Mouse (Mus musculus) left cerebral cortex, postnatal 4 days (tissue): ENCODE data around the gene Yme1l1. TPM values are rescaled to one million over a fixed set of nuclear protein-coding genes. Genes with fewer than 3 reads are reported as not detected.
A peak's percentile ranks its signal among the peaks of the same experiment; 100 is the strongest.

ENCODE experiments used
- DNase-seq: peaks from one replicate; pipeline ENCODE4 v3.0.0-alpha.2; 2022
- intact Hi-C: fragments of 180-260 bp; cut with DNase I; formaldehyde crosslinking; loops from one replicate; pipeline ENCODE4 v1.15.1; 2025
- total RNA-seq, 2 experiments: library from RNA; stranded (reverse); gene quantifications; 2 replicates each; pipeline ENCODE4 v1.2.3; 2021

Gene Yme1l1
- total RNA-seq, result 10 to 100 TPM; 91.0 to 99.2 TPM

DNA sequence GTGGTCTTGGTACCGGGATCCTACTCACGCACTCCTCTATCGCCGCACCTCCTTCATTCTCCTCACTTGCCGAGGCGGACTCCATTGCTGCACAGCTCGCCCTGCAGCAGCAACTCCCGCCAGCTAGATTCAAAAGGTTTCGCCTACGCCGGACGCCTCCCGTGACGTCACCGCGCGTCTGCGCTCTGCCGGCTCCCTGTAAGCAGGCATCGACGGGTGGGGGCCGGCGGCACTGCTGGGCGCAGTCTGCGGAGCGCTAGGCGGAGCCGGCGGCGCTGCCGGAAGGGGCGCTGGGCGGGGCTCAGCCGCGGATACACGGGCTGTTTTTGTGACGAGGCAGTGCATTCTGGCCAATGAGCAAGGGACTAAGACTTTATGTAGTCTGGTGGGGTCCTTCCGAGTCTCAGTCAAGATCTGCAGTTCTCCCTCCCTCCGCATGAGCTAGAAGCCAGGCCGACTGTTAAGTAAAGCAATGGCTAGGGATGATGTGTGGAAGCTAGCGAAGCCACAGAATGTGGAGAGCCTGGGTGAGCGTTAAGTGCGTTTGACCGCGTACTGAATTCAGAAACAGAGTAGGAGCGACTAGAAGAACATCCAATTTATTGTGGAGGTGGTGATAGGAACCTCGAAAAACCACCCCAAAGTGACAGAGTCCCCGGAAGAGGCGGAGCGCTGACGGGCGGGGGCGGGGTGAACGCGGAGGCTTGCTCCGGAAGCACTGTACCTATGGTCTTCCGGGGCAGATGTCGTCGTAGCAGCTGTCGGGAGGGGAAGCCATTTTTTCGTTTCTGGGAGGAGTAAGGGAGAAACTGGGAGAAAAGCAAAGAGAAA lies at the start of gene Yme1l1, which contains the start of gene Mastl:
Gene Yme1l1 (plus strand): TSS at position 593 of the 831 bp plus-strand sequence.
Gene Mastl (minus strand): TSS at position 248 of the 831 bp plus-strand sequence.
- DNase-seq, result peak; percentile 98
- intact Hi-C loops, result no loop called here

DNA sequence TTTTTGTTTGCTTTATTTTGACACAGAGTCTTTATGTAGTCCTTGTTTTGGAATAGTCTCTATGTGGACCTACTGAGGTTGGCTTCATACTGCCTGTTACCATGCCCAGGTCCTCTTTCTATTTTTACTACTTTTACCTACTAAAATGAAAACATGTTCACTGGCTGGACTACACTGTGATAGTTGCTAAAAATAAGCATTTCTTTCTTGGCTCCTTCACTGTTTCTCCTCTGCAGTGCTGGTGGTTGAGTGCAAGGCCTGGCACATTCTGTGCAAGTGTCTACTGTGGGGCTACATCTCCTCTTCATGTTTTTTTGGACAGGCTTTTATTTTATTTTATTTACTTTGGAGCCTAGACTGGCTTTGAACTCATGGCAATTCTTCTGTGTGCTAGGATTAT lies 36.6 kb upstream of the Yme1l1 start:
- intact Hi-C loops, result no loop called here
- DNase-seq, result no peak

DNA sequence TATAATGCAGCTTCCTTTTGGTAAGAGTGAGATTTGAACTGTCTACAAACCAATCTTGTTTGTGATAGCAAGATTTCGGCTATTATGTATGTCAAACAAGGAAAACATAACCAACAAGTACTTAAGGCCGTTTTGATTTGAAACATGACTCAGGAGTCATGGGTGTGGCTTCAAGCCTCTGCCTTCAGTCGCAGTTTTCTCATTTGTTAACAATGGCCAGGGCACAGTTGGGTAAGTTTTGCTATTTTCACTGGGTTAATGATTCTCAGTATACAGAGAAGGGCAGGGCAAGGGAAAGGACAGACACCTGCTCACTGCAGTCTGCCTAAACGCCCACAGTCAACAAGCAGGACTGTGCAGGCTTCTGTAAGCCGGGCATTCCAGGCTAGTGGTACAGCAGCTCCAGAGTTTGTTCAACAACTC lies 959 bp upstream of the Yme1l1 start:
- no peak for DNase-seq
- intact Hi-C loops, result no loop called here

DNA sequence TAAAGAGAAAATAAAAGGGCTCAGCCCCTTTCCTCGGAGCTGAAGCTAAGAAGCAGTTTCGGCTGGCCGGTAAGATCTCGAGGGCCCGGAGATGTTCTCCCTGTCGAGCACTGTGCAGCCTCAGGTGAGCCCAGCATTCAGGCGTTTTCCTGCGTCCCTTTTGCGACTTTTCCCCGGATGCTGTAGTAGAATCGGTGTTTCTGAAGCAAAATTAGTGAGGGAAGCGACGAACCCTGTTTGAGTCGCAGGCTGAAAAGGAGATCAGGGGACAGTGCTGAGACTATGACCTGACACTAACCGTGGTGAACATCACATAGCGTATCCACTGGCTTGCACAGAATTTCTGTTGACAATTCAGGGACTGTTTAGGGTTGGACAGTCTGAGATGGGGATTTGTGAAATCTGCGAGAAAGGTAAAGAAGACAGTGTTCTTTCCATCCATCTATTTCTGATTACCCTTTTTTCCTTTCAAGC lies 476 bp downstream of the Yme1l1 start:
- intact Hi-C loops, result no loop called here
- DNase-seq, result no peak

DNA sequence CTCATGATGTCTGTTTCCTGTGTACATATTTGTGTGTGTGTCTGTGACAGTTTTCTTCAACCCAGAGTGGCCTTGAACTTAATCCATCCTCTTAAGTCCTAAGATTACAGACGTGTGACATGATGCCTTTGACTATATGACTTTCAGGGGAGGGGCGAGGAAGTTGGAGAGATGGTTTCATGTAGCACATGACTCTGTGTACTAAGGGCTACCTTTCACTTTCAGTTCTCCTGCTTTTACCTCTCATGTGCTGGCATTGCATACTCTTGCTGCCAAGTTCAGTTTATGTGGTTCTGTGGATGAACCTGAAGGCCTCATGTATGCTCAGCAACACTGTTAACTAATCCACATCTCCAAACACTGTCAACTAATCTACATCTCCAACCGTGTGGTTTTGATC lies 16.1 kb downstream of the Yme1l1 start:
- DNase-seq, result no peak
- intact Hi-C loops, result loop anchor here (10.0 kb wide), 1 partner anchor 88 kb away; no protein-coding TSS in a partner anchor

DNA sequence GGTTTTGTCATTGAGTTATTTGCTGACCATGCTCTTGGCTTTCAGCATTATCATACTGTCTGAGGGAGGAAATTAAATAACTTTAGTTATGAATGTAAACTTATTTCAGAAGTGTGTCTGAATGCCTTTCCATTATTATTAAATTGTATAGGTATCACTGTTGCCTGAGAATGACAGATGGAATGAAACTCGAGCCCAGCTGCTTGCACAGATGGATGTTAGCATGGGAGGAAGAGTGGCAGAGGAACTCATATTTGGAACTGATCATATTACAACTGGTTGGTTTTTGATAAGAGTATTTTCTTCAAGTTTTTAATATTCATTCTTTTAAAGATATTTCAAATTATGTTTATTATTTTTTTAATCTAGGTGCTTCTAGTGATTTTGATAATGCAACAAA lies 38.2 kb downstream of the Yme1l1 start:
- intact Hi-C loops, result no loop called here

DNA sequence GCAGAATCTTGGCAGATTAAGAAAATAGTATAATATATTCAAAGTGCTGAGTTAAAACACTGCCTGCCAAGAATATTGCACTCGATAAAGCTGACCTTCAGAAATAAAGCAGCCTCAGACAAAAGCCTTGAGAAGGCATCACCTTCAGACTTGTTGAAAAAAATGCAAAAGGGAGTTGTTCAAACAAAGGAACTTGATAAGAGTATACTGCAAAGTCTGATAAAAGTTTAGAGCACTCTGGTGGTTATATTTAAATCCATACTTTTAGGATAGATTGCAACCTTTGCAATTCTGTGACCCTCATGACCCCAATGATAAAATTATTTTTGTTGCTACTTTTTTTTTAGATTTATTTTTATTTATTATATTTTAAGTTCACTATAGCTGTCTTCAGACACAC lies 44.9 kb downstream of the Yme1l1 start:
- DNase-seq, result no peak
- intact Hi-C loops, result no loop called here

More for the DNA sequence above, 38.2 kb downstream of the Yme1l1 start:
- DNase-seq, result no peak

DNA sequence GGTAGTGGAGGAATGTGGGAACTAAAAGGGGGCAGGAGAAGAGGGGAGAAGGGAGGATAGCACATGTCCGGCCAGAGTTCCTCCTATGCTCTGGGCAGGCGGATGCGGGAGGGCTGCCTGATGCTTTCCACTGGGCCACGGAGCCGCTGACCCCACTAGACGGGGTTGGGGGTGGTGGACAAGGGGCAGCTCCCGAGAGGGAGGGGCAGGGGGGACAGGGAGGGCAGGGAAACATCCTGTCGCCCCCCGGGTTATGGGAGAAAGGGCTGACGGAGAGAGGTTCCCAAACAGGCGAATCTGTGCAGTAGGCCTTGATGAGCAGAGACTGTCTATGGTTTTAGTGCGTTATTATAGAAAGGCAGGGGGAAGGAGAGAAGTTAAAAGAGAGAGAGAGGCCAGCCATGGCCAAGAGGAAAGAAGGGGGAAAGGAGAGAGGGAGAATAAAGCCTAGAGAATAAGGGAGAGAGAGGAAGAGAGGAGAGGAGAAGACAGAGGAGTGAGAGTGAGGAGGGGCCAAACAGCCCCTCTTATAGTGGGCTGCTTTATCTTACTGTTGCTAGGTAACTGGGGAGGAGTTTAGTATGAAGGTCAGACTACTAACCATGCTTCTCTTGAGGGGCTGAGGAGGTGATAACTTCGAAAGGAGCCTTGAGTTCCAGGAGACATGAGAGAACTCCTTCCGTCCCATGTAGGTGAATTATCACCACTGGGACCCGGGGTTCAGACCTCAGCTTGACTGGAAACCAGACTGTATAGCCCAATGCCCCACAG lies 46.9 kb downstream of the Yme1l1 start:
- intact Hi-C loops, result no loop called here
- no peak for DNase-seq

DNA sequence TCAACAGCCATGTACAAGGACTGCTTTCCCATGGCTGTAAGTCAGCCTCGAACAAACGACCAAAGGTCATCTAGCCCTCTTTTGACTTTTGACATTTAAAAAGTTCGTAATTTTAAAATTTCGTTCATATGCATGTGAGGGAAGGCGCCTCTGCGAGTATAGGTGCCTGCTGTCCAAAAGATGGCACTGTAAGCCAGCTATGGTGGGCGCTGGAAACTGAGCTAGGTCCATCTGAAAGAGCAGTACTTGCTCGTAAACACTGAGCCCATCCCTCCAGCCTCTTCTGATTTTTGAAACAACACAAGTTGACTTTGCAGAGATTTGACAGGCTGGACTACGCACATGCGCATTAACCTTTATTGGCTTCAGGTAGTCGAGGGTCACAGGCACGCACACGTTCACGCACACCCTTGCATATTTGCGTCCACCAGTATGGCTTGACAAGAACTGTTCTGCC lies 50.9 kb downstream of the Yme1l1 start, which contains the start of gene 4931423N10Rik:
Gene 4931423N10Rik (plus strand): TSS at position 407 of the 457 bp plus-strand sequence.
- intact Hi-C loops, result no loop called here
- DNase-seq, result no peak

DNA sequence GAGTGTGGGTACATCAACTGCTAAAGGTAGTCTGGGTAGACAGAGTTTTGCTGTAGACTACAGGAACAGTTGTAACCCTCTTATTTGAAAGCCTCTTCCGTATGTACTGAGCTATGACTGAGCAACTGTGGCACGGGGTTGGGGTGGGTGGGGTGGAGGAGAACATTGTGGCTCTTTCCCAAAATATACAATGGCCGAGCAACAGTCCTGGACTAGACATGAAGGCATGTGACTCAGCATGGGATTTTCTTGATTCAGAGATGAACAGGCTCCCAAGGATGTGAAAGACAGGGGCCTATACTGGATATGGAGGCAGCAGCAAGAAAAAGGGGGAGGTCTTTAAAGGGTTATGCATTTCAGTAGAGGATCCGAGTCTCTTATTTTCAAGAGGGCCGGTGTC lies 57.5 kb downstream of the Yme1l1 start:
- no peak for DNase-seq
- intact Hi-C loops, result no loop called here

DNA sequence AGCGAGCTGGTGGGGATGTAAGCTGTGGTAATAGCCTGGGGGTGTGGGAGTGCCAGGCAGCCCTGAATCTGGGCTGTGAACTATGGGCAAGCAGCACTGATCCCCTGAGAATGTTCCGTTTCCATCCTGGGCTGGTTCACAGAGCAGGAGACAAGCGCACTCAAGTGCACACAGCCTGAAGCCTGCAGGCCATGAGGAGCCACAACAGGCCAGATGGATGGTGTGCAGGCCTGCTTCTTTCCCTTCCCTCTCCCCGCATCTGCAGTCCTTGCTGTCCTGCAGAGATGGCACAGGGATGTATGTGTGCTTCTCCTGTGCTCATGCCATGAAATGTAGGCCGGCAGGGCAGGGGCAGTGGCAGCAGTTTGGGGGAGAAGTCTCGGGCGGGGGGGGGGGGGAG lies 69.0 kb downstream of the Yme1l1 start:
- intact Hi-C loops, result no loop called here
- no peak for DNase-seq

DNA sequence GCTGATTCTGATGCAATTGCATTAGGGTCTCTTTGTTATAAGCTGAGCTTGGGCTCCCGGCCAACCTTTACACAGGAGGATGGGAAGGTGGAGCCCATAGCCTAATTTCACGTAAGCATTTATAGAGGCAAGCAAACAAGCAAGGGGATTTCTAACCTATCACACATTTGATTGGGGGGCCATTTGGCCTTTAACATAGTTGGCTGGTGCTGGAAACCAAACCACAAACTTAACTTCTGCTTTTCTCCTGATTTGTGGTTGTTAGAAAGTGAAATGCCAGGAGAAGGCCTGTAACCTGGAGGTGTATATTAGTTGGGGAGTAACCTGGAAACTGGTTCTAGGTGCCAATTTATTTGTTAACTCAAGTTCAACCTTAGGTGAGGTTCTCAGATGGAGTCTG lies 72.3 kb downstream of the Yme1l1 start:
- intact Hi-C loops, result no loop called here
- DNase-seq, result no peak

DNA sequence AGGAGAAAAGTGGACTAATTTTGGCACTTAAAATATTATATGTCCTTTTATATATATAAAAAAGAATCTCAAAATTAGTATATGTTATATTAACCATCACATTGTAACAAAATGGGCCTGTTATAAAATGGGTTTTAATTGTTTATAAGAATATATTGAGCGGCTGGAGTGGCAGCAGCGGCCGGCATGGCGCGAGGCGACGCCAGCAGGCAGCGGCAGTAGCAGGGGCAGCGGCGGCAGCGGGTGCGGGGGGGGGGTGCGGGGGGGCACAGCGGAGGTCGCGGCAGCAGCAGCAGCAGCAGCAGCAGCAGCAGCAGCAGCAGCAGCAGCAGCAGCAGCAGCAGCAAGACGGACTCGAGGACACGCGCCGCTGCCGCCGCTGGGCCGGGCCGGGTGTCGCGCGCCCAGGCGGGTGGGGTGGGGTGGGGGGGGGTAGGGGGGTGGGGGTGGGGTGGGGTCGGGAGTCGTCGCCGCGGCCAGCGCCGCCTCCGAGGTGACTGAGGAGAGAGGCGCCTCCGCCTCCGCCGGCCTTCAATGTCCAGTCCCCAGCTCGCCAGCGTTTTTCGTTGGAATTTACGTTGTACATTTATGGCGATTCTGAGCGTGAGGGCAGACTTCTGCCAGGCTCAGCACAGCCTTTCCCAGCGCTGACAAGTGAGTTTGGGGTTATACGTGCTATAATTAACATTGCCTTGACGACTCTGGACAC lies 78.0 kb downstream of the Yme1l1 start:
- peak; percentile 24 for DNase-seq
- intact Hi-C loops, result no loop called here

Other genes with a start within 250 kb of the Yme1l1 start
- 100 to 1,000 TPM in 1 of 2 experiments, 10 to 100 TPM in 1; 89.4 to 103 TPM for gene Abi1, start 116.1 kb upstream of the Yme1l1 start, total RNA-seq
- gene Acbd5, start 88.2 kb upstream of the Yme1l1 start, total RNA-seq, result 10 to 100 TPM; 70.0 to 71.8 TPM
- gene Mastl, start 345 bp upstream of the Yme1l1 start, total RNA-seq, result 1 to 10 TPM; 2.0 to 3.4 TPM
- gene 4931423N10Rik, start 51.1 kb downstream of the Yme1l1 start, total RNA-seq, result under 1 TPM; 0.26 to 0.32 TPM
- gene Nxph2, start 164.9 kb downstream of the Yme1l1 start, total RNA-seq, result 1 to 10 TPM; 7.0 to 7.6 TPM